Mouse (Mus musculus): ENCODE measurements around the gene Krt25. TPM values are rescaled to one million over a fixed set of nuclear protein-coding genes. Genes with fewer than 3 reads are reported as not detected.
A peak's percentile ranks its signal among the peaks of the same experiment; 100 is the strongest.

Gene Krt25
- total RNA-seq (2015; ENCODE audit: low replicate concordance) (not detected in 2 replicates), total RNA-seq (2017; ENCODE audit: low replicate concordance) (not detected in 2 replicates)

- no peak for ATAC-seq (replicated peaks; ENCODE audit: low FRiP score, poor library complexity, severe bottlenecking)
These were observed at the start of gene Krt25 for GRCm38 (mm10) chr11:99322851-99323250. Gene Krt25, minus strand, starts transcription at chr11:99322951.

- ATAC-seq (replicated peaks; ENCODE audit: low FRiP score, poor library complexity, severe bottlenecking): no peak
These were observed 47.2 kb upstream of the Krt25 start for GRCm38 (mm10) chr11:99369853-99370451.

GRCm38 (mm10) chr11:99369229-99369628, 46.5 kb upstream of the Krt25 start:
- ATAC-seq (replicated peaks; ENCODE audit: low FRiP score, poor library complexity, severe bottlenecking): no peak

- no peak for ATAC-seq (replicated peaks; ENCODE audit: low FRiP score, poor library complexity, severe bottlenecking)
These were observed 44.0 kb upstream of the Krt25 start for GRCm38 (mm10) chr11:99366791-99367190.

GRCm38 (mm10) chr11:99364412-99364811, 41.7 kb upstream of the Krt25 start:
- ATAC-seq (replicated peaks; ENCODE audit: low FRiP score, poor library complexity, severe bottlenecking): no peak

- ATAC-seq (replicated peaks; ENCODE audit: low FRiP score, poor library complexity, severe bottlenecking): no peak
These were observed 38.7 kb upstream of the Krt25 start for GRCm38 (mm10) chr11:99361423-99361822.

GRCm38 (mm10) chr11:99351004-99351403, 28.3 kb upstream of the Krt25 start, which contains the start of gene Krt27:
Gene Krt27, minus strand, starts transcription at chr11:99351104.
- no peak for ATAC-seq (replicated peaks; ENCODE audit: low FRiP score, poor library complexity, severe bottlenecking)

- no peak for ATAC-seq (replicated peaks; ENCODE audit: low FRiP score, poor library complexity, severe bottlenecking)
These were observed 16.6 kb upstream of the Krt25 start for GRCm38 (mm10) chr11:99339299-99339847.

- no peak for ATAC-seq (replicated peaks; ENCODE audit: low FRiP score, poor library complexity, severe bottlenecking)
These were observed 15.1 kb upstream of the Krt25 start, which contains the start of gene Krt26 for GRCm38 (mm10) chr11:99337866-99338265. Gene Krt26, minus strand, starts transcription at chr11:99337966.

- ATAC-seq (replicated peaks; ENCODE audit: low FRiP score, poor library complexity, severe bottlenecking): no peak
These were observed 10.7 kb upstream of the Krt25 start for GRCm38 (mm10) chr11:99333426-99333825.

- ATAC-seq (replicated peaks; ENCODE audit: low FRiP score, poor library complexity, severe bottlenecking): no peak
These were observed 6.9 kb upstream of the Krt25 start for GRCm38 (mm10) chr11:99329655-99330054.

- ATAC-seq (replicated peaks; ENCODE audit: low FRiP score, poor library complexity, severe bottlenecking): no peak
These were observed 1.7 kb downstream of the Krt25 start for GRCm38 (mm10) chr11:99321094-99321493.

GRCm38 (mm10) chr11:99319127-99319526, 3.6 kb downstream of the Krt25 start:
- ATAC-seq (replicated peaks; ENCODE audit: low FRiP score, poor library complexity, severe bottlenecking): no peak

GRCm38 (mm10) chr11:99316543-99316942, 6.2 kb downstream of the Krt25 start:
- no peak for ATAC-seq (replicated peaks; ENCODE audit: low FRiP score, poor library complexity, severe bottlenecking)

- ATAC-seq (replicated peaks; ENCODE audit: low FRiP score, poor library complexity, severe bottlenecking): no peak
These were observed 8.2 kb downstream of the Krt25 start for GRCm38 (mm10) chr11:99314594-99314993.

GRCm38 (mm10) chr11:99310882-99311281, 11.9 kb downstream of the Krt25 start:
- 0 out of 2 replicates have a peak, but pooled peaks have one; percentile 51 for ATAC-seq (replicated peaks; ENCODE audit: low FRiP score, poor library complexity, severe bottlenecking)

GRCm38 (mm10) chr11:99307579-99307978, 15.2 kb downstream of the Krt25 start:
- no peak for ATAC-seq (replicated peaks; ENCODE audit: low FRiP score, poor library complexity, severe bottlenecking)

GRCm38 (mm10) chr11:99295039-99295438, 27.7 kb downstream of the Krt25 start:
- ATAC-seq (replicated peaks; ENCODE audit: low FRiP score, poor library complexity, severe bottlenecking): no peak

GRCm38 (mm10) chr11:99292846-99293245, 29.9 kb downstream of the Krt25 start:
- no peak for ATAC-seq (replicated peaks; ENCODE audit: low FRiP score, poor library complexity, severe bottlenecking)

- ATAC-seq (replicated peaks; ENCODE audit: low FRiP score, poor library complexity, severe bottlenecking): no peak
These were observed 37.9 kb downstream of the Krt25 start, which contains the start of gene Krt24 for GRCm38 (mm10) chr11:99284833-99285312. Gene Krt24, minus strand, starts transcription at chr11:99285262.

- ATAC-seq (replicated peaks; ENCODE audit: low FRiP score, poor library complexity, severe bottlenecking): no peak
These were observed 38.7 kb downstream of the Krt25 start for GRCm38 (mm10) chr11:99284011-99284410.

Measured in erythroblast, adult 5-6 weeks (primary cell).